Mouse (Mus musculus): Measurements from ENCODE around the gene AU018091. TPM values are rescaled to one million over a fixed set of nuclear protein-coding genes. Genes with fewer than 3 reads are reported as not detected.
A peak's percentile ranks its signal among the peaks of the same experiment; 100 is the strongest.

The AU018091 gene
- polyA plus RNA-seq (2015; fragmentation: Nextera tagmentation; extraction: Ambion mirVana), result 0.06 and 0.10 TPM in 2 replicates

GRCm38 (mm10) chr7:3168925-3169324 is at the start of gene AU018091:
TSS of gene AU018091 (minus strand) at chr7:3169203.

MicroRNA genes within 50 kb of the gene (microRNA counts, 519-probe panel; counts per million panel counts)
- 2,130 counts per million, percentile 26 among the panel's probes with 10 or more counts for microRNA mmu-miR-290-3p
- not detected for microRNA mmu-miR-290-5p
- 1,791 counts per million, percentile 19 among the panel's probes with 10 or more counts for microRNA mmu-miR-291a-3p
- not detected for microRNA mmu-miR-291a-5p
- microRNA mmu-miR-292-5p, result not detected

Small RNA genes within 50 kb of the gene (microRNA-seq; reads per million reads assigned to microRNA genes)
- gene Mir290a (not detected), gene Mir290b (not detected), gene Mir291a (1.2 reads per million), gene Mir292 (not detected), gene Mir292b (not detected)

Other genes with a start within 250 kb of the AU018091 start
- gene Nlrp12, start 80.5 kb upstream of the AU018091 start, polyA plus RNA-seq (2015; fragmentation: Nextera tagmentation; extraction: Ambion mirVana), result 0.15 TPM in 1 of 2 replicates, not detected in the other
- gene Myadm, start 119.9 kb upstream of the AU018091 start, polyA plus RNA-seq (2015; fragmentation: Nextera tagmentation; extraction: Ambion mirVana), result 253 and 321 TPM in 2 replicates
- 0.47 and 0.53 TPM in 2 replicates for gene Prkcg, start 120.0 kb upstream of the AU018091 start, polyA plus RNA-seq (2015; fragmentation: Nextera tagmentation; extraction: Ambion mirVana)
- 0.35 and 0.59 TPM in 2 replicates for gene Cacng7, start 163.8 kb upstream of the AU018091 start, polyA plus RNA-seq (2015; fragmentation: Nextera tagmentation; extraction: Ambion mirVana)
- 0.33 TPM in 1 of 2 replicates, not detected in the other for gene Cacng8, start 221.5 kb upstream of the AU018091 start, polyA plus RNA-seq (2015; fragmentation: Nextera tagmentation; extraction: Ambion mirVana)

All from urinary bladder, postnatal 0 days (tissue).